Mouse (Mus musculus) embryonic facial prominence, embryonic 14.5 days (tissue): ENCODE results near the gene Prkcd. TPM values are rescaled to one million over a fixed set of nuclear protein-coding genes. Genes with fewer than 3 reads are reported as not detected.

Source experiments
- ATAC-seq: fragments of 200-750 bp; cut with Nextera tagmentation; 2 replicates; pipeline ENCODE4 v1.8.0; 2017; ENCODE audit warnings: low read depth, moderate number of reproducible peaks, moderate TSS enrichment
- DNase-seq: peaks from one replicate; pipeline ENCODE4 v3.0.0-alpha.2; 2015; ENCODE audit warnings: low spot score
- H3K27ac ChIP-seq: fragments of 300-500 bp; sonication (generic); replicated peaks from 2 replicates; pipeline ENCODE4 v1.5.1; 2014; ENCODE audit warnings: low read depth, mild to moderate bottlenecking, low read length, moderate library complexity
- H3K27me3 ChIP-seq: fragments of 300-500 bp; sonication (generic); replicated peaks from 2 replicates; pipeline ENCODE4 v1.6.1; 2014; ENCODE audit warnings: low read length; ENCODE audit not compliant: control insufficient read depth, insufficient read depth
- H3K36me3 ChIP-seq: fragments of 300-500 bp; sonication (generic); 2 replicates; pipeline ENCODE4 v1.6.1; 2014; ENCODE audit warnings: low read length, mixed read lengths; ENCODE audit not compliant: control insufficient read depth, insufficient read depth
- H3K4me1 ChIP-seq: fragments of 300-500 bp; sonication (generic); 2 replicates; pipeline ENCODE4 v1.6.1; 2014; ENCODE audit warnings: antibody characterized with exemption, low read length; ENCODE audit not compliant: control insufficient read depth, insufficient read depth
- H3K4me2 ChIP-seq: fragments of 300-500 bp; sonication (generic); 2 replicates; pipeline ENCODE4 v1.6.1; 2014; ENCODE audit warnings: low read depth, mild to moderate bottlenecking, low read length, moderate library complexity, mixed read lengths
- H3K4me3 ChIP-seq: fragments of 300-500 bp; sonication (generic); 2 replicates; pipeline ENCODE4 v1.5.1; 2014; ENCODE audit warnings: low read depth, mild to moderate bottlenecking, low read length
- H3K9ac ChIP-seq: fragments of 300-500 bp; sonication (generic); 2 replicates; pipeline ENCODE4 v1.6.1; 2014; ENCODE audit warnings: low read depth, mild to moderate bottlenecking, low read length, moderate library complexity, mixed read lengths
- H3K9me3 ChIP-seq: fragments of 300-500 bp; sonication (generic); 2 replicates; pipeline ENCODE4 v1.6.1; 2016; ENCODE audit warnings: low read length; ENCODE audit not compliant: control insufficient read depth
- WGBS: fragments of 180-500 bp; shearing (Covaris S2); extraction: QIAGEN DNeasy Blood & Tissue Kit; methylation state at CpG from one replicate; pipeline ENCODE4 v1.1.7; 2014; 5-methylcytosine and 5-hydroxymethylcytosine counted together
- polyA plus RNA-seq: library from polyadenylated mRNA; unstranded; fragments of >200 nt; fragmentation: Nextera tagmentation; extraction: Ambion mirVana; gene quantifications from 2 replicates; pipeline ENCODE4 v1.2.1, GENCODE M21; 2014

The Prkcd gene
- polyA plus RNA-seq, 1 experiment from 2014 or later: 42.5 TPM

- Histone ChIP-seq H3K9me3 (no peaks in the 10 kb centered on the region), H3K36me3 (peaks cover 25% of the 10 kb centered on the region), H3K27ac (no peak overlapping the region), H3K4me2 (no peak overlapping the region), H3K4me3 (no peak overlapping the region), H3K4me1 (peaks cover 21% of the 10 kb centered on the region), H3K9ac (no peak overlapping the region), H3K27me3 (no peaks in the 10 kb centered on the region)
- ATAC-seq (no peak), DNase-seq (no peak)
- 87% methylated on average over 4 of the region's 4 CpGs for WGBS
Observed at GRCm38 (mm10) chr14:30553185-30553584, 72.8 kb downstream of the Prkcd start.

GRCm38 (mm10) chr14:30551981-30552380 lies 74.0 kb downstream of the Prkcd start:
- H3K9me3 ChIP-seq: no peaks in the 10 kb centered on the region
- H3K9ac ChIP-seq: no peak overlapping the region
- peaks cover 25% of the 10 kb centered on the region for H3K4me1 ChIP-seq
- H3K27me3 ChIP-seq: no peaks in the 10 kb centered on the region
- peaks cover 21% of the 10 kb centered on the region for H3K36me3 ChIP-seq
- no peak overlapping the region for H3K4me3 ChIP-seq
- ATAC-seq: no peak
- DNase-seq: no peak
- 91% methylated on average over 2 of the region's 2 CpGs for WGBS
- no peak overlapping the region for H3K4me2 ChIP-seq
- no peak overlapping the region for H3K27ac ChIP-seq

GRCm38 (mm10) chr14:30551509-30551908 lies 74.5 kb downstream of the Prkcd start:
- ATAC-seq (no peak), DNase-seq (no peak)
- no peaks in the 10 kb centered on the region for H3K9me3 ChIP-seq
- H3K27me3 ChIP-seq: no peaks in the 10 kb centered on the region
- 79% methylated on average over 5 of the region's 5 CpGs for WGBS
- H3K27ac ChIP-seq: no peak overlapping the region
- peak overlapping the region; percentile 92 for H3K4me2 ChIP-seq
- peaks cover 17% of the 10 kb centered on the region for H3K36me3 ChIP-seq
- H3K4me1 ChIP-seq: peaks cover 25% of the 10 kb centered on the region
- H3K4me3 ChIP-seq: peak overlapping the region; percentile 75; the same call in 1 of the 2 replicates
- no peak overlapping the region for H3K9ac ChIP-seq

GRCm38 (mm10) chr14:30550232-30551070 lies 75.6 kb downstream of the Prkcd start:
- H3K36me3 ChIP-seq: peaks cover 6% of the 10 kb centered on the region; the same call in 1 of the 2 replicates
- WGBS: 32% methylated on average over 8 of the region's 8 CpGs
- peak overlapping the region; percentile 88 for H3K9ac ChIP-seq
- peak overlapping the region; percentile 75 for H3K4me3 ChIP-seq
- peak overlapping the region; percentile 90; the same call in 1 of the 2 replicates for H3K27ac ChIP-seq
- no peak for ATAC-seq
- peak overlapping the region; percentile 92 for H3K4me2 ChIP-seq
- DNase-seq: no peak
- peaks cover 25% of the 10 kb centered on the region for H3K4me1 ChIP-seq
- H3K27me3 ChIP-seq: no peaks in the 10 kb centered on the region
- H3K9me3 ChIP-seq: no peaks in the 10 kb centered on the region

- no peaks in the 10 kb centered on the region for H3K9me3 ChIP-seq
- peaks cover 25% of the 10 kb centered on the region for H3K4me1 ChIP-seq
- DNase-seq (peak; percentile 33), ATAC-seq (peak; percentile 1; the same call in 1 of the 2 replicates)
- peak overlapping the region; percentile 92 for H3K4me2 ChIP-seq
- 0% methylated on average over 10 of the region's 10 CpGs for WGBS
- H3K9ac ChIP-seq: peak overlapping the region; percentile 88
- peak overlapping the region; percentile 75 for H3K4me3 ChIP-seq
- H3K27ac ChIP-seq: peak overlapping the region; percentile 90
- no peaks in the 10 kb centered on the region for H3K27me3 ChIP-seq
- H3K36me3 ChIP-seq: peaks cover 2% of the 10 kb centered on the region; the same call in 1 of the 2 replicates
Observed at GRCm38 (mm10) chr14:30549777-30550149, 76.2 kb downstream of the Prkcd start.

- no peaks in the 10 kb centered on the region for H3K36me3 ChIP-seq
- under 1% methylated on average over 40 of the region's 69 CpGs for WGBS
- ATAC-seq: peak; percentile 95
- peak overlapping the region; percentile 75 for H3K4me3 ChIP-seq
- no peaks in the 10 kb centered on the region for H3K9me3 ChIP-seq
- DNase-seq: peak; percentile 98
- peaks cover 25% of the 10 kb centered on the region for H3K4me1 ChIP-seq
- H3K4me2 ChIP-seq: peak overlapping the region; percentile 92
- peak overlapping the region; percentile 90 for H3K27ac ChIP-seq
- H3K9ac ChIP-seq: peak overlapping the region; percentile 88
- H3K27me3 ChIP-seq: no peaks in the 10 kb centered on the region
Observed at GRCm38 (mm10) chr14:30548965-30549776, 76.8 kb downstream of the Prkcd start.

GRCm38 (mm10) chr14:30548131-30548720 lies 77.8 kb downstream of the Prkcd start, which contains the start of gene Tkt:
Gene Tkt, plus strand, starts transcription at chr14:30548359.
- peak within 1 kb of the TSS; percentile 75 for H3K4me3 ChIP-seq
- H3K4me1 ChIP-seq: peaks cover 25% of the 10 kb centered on the region
- H3K27me3 ChIP-seq: no peaks in the 10 kb centered on the region
- H3K4me2 ChIP-seq: peak within 1 kb of the TSS; percentile 92
- ATAC-seq (peak; percentile 14; the same call in 1 of the 2 replicates), DNase-seq (peak; percentile 57)
- H3K36me3 ChIP-seq: no peaks in the 10 kb centered on the region
- H3K27ac ChIP-seq: peak within 1 kb of the TSS; percentile 90
- H3K9me3 ChIP-seq: no peaks in the 10 kb centered on the region
- WGBS: 34% methylated on average over 8 of the region's 8 CpGs
- peak within 1 kb of the TSS; percentile 88 for H3K9ac ChIP-seq
